Mouse (Mus musculus) heart, postnatal 4 days (tissue): ENCODE measurements at regions not wholly inside any gene's neighbourhood (a gene's known extent, or its start where the extent isn't known, plus 50 kb on each side); places are given as distances from the start of the nearest gene placed in this dataset.

Experiments
- DNase-seq: peaks from one replicate; pipeline ENCODE4 v3.0.0; 2021

GRCm38 (mm10) chr1:30540088-30540698 is 333.5 kb downstream of the Phf3 start:
- no peak for DNase-seq

DNA sequence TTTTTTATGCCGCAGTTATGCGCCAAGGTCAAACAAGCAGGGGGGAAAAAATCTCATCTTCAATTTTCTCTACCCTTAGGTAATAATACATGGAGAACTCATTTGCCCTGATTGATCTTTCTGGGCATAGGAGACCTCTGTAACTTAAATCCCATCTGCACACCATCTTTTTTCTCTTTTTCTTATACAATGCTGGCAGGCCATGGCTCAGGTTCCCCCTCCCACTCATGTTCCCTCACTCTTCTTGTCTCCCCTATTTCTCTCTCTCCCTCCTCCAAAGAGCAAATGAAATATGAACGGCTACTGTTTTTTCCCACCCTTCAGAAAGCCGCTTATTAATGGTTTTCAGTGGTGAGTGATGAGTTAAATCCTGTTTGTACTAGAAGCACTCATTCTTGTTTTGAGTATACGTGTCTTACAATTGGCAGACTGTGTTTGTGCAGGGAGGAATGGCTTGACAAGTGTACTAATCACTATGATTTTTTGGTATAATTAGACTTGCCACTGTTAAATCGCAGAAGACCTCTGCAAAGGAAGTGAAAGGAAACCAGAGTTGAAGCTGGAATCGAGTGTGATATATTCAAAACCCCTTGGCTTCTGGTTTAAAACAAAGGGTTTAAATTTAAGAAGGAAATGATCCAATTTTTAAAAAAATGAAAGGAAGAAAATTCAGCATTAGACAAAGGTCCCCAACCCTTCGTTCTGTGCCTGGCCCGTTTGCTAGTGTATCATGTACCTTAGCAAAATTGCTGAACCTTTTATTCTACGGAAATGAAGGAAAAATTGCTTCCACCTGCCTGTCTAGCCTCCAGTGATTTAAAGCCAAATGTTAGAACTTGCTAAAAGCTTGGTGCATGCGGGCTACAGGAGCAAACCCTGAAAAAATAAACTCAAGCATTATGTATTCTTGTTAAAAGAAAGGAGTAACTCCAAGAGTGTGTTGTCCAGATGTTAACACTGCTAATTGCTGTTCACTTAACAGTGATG is 336.4 kb downstream of the Phf3 start:
- DNase-seq, result no peak

DNA sequence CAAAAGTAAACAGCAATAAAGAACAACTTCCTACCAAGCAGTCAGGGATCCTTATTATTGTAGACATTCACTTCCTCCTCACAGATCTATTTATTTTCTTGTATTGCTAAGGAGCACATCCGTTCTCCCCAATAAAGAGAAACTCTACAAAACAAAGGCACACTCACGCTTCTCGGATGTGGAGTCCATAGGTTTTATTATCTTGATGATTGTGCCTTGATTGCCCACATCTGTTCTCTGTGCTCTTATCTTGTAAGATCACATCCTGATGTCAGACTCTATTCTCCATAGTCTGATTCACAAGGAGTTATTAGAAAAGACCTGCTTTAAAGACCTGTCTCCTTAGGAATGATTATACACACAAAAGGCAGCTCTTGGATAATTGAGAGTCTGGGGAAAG is 356.4 kb downstream of the Phf3 start:
- no peak for DNase-seq

GRCm38 (mm10) chr1:30515846-30516245 is 357.9 kb downstream of the Phf3 start:
- DNase-seq, result no peak

DNA sequence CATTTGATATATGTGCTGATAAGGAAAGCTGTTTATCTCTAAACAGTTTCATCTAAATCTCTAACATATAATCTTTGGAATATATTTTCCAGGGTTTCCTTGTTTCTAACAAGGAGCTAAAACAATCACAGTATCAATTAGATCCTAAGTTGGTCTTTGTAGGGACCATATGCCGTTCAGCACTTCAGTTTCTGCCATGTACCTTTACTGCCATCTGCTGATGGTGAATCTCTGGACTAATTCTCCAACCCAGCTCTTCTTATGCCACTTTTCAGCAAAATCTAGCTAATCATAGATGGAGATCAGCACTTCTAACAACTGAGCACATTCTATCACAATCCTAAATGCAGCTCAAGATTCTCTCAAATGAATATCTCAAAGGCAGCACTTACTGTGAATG is 370.5 kb downstream of the Phf3 start:
- no peak for DNase-seq

- DNase-seq, result no peak
These were observed 413.3 kb downstream of the Phf3 start for GRCm38 (mm10) chr1:30460295-30460958.

- DNase-seq, result no peak
These were observed 435.8 kb downstream of the Phf3 start for GRCm38 (mm10) chr1:30437964-30438363.

GRCm38 (mm10) chr1:30416582-30416981 is 457.1 kb downstream of the Phf3 start:
- no peak for DNase-seq

DNA sequence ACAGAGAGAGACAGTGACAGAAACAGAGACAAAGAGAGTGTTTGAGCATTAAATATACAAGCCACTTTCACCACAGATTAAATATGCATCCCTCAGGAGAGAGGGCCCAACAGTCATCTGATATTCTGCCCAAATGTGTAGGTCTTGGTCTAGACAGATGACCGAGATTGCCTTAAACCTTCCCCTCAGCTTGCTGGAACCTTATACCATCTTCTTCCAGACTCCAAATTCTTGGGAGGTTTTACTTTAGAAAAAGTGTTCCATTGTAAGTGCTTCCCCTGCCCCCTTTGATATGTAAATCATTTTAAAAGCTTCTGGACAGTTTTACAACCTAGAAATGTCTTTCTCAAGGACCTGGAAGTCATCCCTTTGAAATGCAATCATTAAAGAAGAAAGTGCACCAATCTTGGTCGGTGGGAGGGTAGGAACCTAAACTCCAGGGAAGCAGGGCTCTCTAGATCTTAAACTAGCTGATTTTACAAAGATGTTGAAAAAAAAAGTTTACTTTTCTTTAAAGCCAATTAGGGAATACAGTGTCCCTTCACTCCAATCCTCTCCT is 458.8 kb downstream of the Phf3 start:
- DNase-seq, result no peak
